Mouse (Mus musculus): ENCODE data around the gene Nptxr. TPM values are rescaled to one million over a fixed set of nuclear protein-coding genes. Genes with fewer than 3 reads are reported as not detected.

Gene Nptxr
- polyA plus RNA-seq, 2 experiments: 2.6 to 9.3 TPM

- DNase-seq (ENCODE audit: low spot score): no peak
- H3K27ac ChIP-seq (replicated peaks; ENCODE audit: low read depth, low read length): no peak overlapping the region
- H3K4me3 ChIP-seq (replicated peaks; ENCODE audit: low read length): no peak overlapping the region
- H3K9ac ChIP-seq (ENCODE audit: low read depth, low read length, severe bottlenecking): no peak overlapping the region
- H3K27me3 ChIP-seq (ENCODE audit: control insufficient read depth, insufficient read depth, low read length): no peaks in the 10 kb centered on the region
- no peak overlapping the region for H3K4me2 ChIP-seq (replicated peaks; ENCODE audit: low read depth, low read length, severe bottlenecking)
- WGBS: 63% methylated on average over 7 of the region's 7 CpGs
- no peaks in the 10 kb centered on the region for H3K36me3 ChIP-seq (ENCODE audit: control insufficient read depth, insufficient read depth, low read length)
- H3K9me3 ChIP-seq (ENCODE audit: control insufficient read depth, low read length): no peaks in the 10 kb centered on the region
- ATAC-seq (ENCODE audit: low FRiP score, low read depth): no peak
- peaks cover 19% of the 10 kb centered on the region for H3K4me1 ChIP-seq (ENCODE audit: control insufficient read depth, insufficient read depth, low read length)
- TF ChIP-seq POLR2A (IDR thresholded peaks at IDR 0.05; ENCODE audit: borderline replicate concordance, extremely low read depth, insufficient read depth, insufficient read length): no peak
These were observed 28.9 kb downstream of the Nptxr start for GRCm38 (mm10) chr15:79775662-79776061.

- Histone ChIP-seq H3K9me3 (ENCODE audit: control insufficient read depth, low read length) (no peaks in the 10 kb centered on the region), H3K27ac (replicated peaks; ENCODE audit: low read depth, low read length) (peak overlapping the region; percentile 59), H3K27me3 (ENCODE audit: control insufficient read depth, insufficient read depth, low read length) (no peaks in the 10 kb centered on the region), H3K4me1 (ENCODE audit: control insufficient read depth, insufficient read depth, low read length) (peaks cover 22% of the 10 kb centered on the region), H3K4me3 (replicated peaks; ENCODE audit: low read length) (peak overlapping the region; percentile 70), H3K4me2 (replicated peaks; ENCODE audit: low read depth, low read length, severe bottlenecking) (peak overlapping the region; percentile 68), H3K36me3 (ENCODE audit: control insufficient read depth, insufficient read depth, low read length) (no peaks in the 10 kb centered on the region), H3K9ac (ENCODE audit: low read depth, low read length, severe bottlenecking) (peak overlapping the region; percentile 71)
- TF ChIP-seq POLR2A (IDR thresholded peaks at IDR 0.05; ENCODE audit: borderline replicate concordance, extremely low read depth, insufficient read depth, insufficient read length): 0 out of 2 replicates have a peak, but pooled peaks have one; percentile 27
- ATAC-seq (ENCODE audit: low FRiP score, low read depth) (peak; percentile 99), DNase-seq (ENCODE audit: low spot score) (peak; percentile 99)
- WGBS: under 1% methylated on average over 41 of the region's 50 CpGs
These were observed 30.2 kb downstream of the Nptxr start for GRCm38 (mm10) chr15:79774117-79775027.

- Histone ChIP-seq H3K27ac (replicated peaks; ENCODE audit: low read depth, low read length) (no peak overlapping the region), H3K9me3 (ENCODE audit: control insufficient read depth, low read length) (no peaks in the 10 kb centered on the region), H3K4me1 (ENCODE audit: control insufficient read depth, insufficient read depth, low read length) (peaks cover 22% of the 10 kb centered on the region), H3K4me2 (replicated peaks; ENCODE audit: low read depth, low read length, severe bottlenecking) (no peak overlapping the region; the same call in 1 of the 2 replicates), H3K9ac (ENCODE audit: low read depth, low read length, severe bottlenecking) (no peak overlapping the region), H3K4me3 (replicated peaks; ENCODE audit: low read length) (no peak overlapping the region), H3K36me3 (ENCODE audit: control insufficient read depth, insufficient read depth, low read length) (no peaks in the 10 kb centered on the region), H3K27me3 (ENCODE audit: control insufficient read depth, insufficient read depth, low read length) (no peaks in the 10 kb centered on the region)
- WGBS: 53% methylated on average over 21 of the region's 21 CpGs
- TF ChIP-seq POLR2A (IDR thresholded peaks at IDR 0.05; ENCODE audit: borderline replicate concordance, extremely low read depth, insufficient read depth, insufficient read length): no peak
- DNase-seq (ENCODE audit: low spot score): no peak
- ATAC-seq (ENCODE audit: low FRiP score, low read depth): no peak
These were observed 33.8 kb downstream of the Nptxr start for GRCm38 (mm10) chr15:79770629-79771240.

DNA sequence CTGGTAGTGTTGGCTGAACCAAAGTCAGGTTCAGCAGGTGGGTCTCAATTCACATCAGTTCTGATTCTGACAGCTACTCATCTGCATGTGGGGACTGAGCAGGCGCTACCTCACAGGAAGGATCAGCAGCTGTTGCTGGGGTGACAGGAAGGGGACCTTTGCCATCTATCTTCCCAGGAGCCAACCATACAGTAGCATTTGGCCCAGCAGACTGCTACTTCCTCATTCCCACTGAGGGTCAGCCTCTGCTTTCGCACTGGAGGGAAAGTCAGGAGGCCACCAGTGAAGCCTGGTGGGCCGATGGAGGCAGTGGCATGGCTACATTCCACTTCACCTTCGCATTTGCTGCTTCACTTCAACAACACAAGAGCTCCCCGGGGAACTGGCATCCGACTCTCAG is 36.3 kb downstream of the Nptxr start:
- no peak overlapping the region for H3K27ac ChIP-seq (replicated peaks; ENCODE audit: low read depth, low read length)
- H3K9me3 ChIP-seq (ENCODE audit: control insufficient read depth, low read length): no peaks in the 10 kb centered on the region
- WGBS: 78% methylated on average over 6 of the region's 6 CpGs
- peaks cover 13% of the 10 kb centered on the region for H3K4me1 ChIP-seq (ENCODE audit: control insufficient read depth, insufficient read depth, low read length)
- H3K4me2 ChIP-seq (replicated peaks; ENCODE audit: low read depth, low read length, severe bottlenecking): no peak overlapping the region
- ATAC-seq (ENCODE audit: low FRiP score, low read depth): no peak
- DNase-seq (ENCODE audit: low spot score): no peak
- H3K36me3 ChIP-seq (ENCODE audit: control insufficient read depth, insufficient read depth, low read length): peaks cover 18% of the 10 kb centered on the region
- no peak overlapping the region for H3K9ac ChIP-seq (ENCODE audit: low read depth, low read length, severe bottlenecking)
- TF ChIP-seq POLR2A (IDR thresholded peaks at IDR 0.05; ENCODE audit: borderline replicate concordance, extremely low read depth, insufficient read depth, insufficient read length): no peak
- no peak overlapping the region for H3K4me3 ChIP-seq (replicated peaks; ENCODE audit: low read length)
- H3K27me3 ChIP-seq (ENCODE audit: control insufficient read depth, insufficient read depth, low read length): no peaks in the 10 kb centered on the region

GRCm38 (mm10) chr15:79767327-79767961 is 37.1 kb downstream of the Nptxr start:
- no peaks in the 10 kb centered on the region for H3K27me3 ChIP-seq (ENCODE audit: control insufficient read depth, insufficient read depth, low read length)
- H3K9ac ChIP-seq (ENCODE audit: low read depth, low read length, severe bottlenecking): no peak overlapping the region
- H3K9me3 ChIP-seq (ENCODE audit: control insufficient read depth, low read length): no peaks in the 10 kb centered on the region
- H3K4me3 ChIP-seq (replicated peaks; ENCODE audit: low read length): no peak overlapping the region
- 78% methylated on average over 16 of the region's 16 CpGs for WGBS
- no peak for TF ChIP-seq POLR2A (IDR thresholded peaks at IDR 0.05; ENCODE audit: borderline replicate concordance, extremely low read depth, insufficient read depth, insufficient read length)
- peaks cover 27% of the 10 kb centered on the region for H3K36me3 ChIP-seq (ENCODE audit: control insufficient read depth, insufficient read depth, low read length)
- H3K4me1 ChIP-seq (ENCODE audit: control insufficient read depth, insufficient read depth, low read length): peaks cover 9% of the 10 kb centered on the region
- no peak overlapping the region for H3K27ac ChIP-seq (replicated peaks; ENCODE audit: low read depth, low read length)
- ATAC-seq (ENCODE audit: low FRiP score, low read depth): no peak
- no peak overlapping the region for H3K4me2 ChIP-seq (replicated peaks; ENCODE audit: low read depth, low read length, severe bottlenecking)
- no peak for DNase-seq (ENCODE audit: low spot score)
